Mouse (Mus musculus) embryonic fibroblast, embryonic 13.5 days (primary cell): ENCODE data around the gene Pde11a. TPM values are rescaled to one million over a fixed set of nuclear protein-coding genes. Genes with fewer than 3 reads are reported as not detected.

Source experiments
- H3K27ac ChIP-seq: 2 replicates; pipeline ENCODE4 v1.5.1; 2012; ENCODE audit warnings: low read length, control low read depth, inconsistent platforms; ENCODE audit not compliant: insufficient read depth
- H3K4me1 ChIP-seq: 2 replicates; pipeline ENCODE4 v1.6.1; 2011; ENCODE audit warnings: low read length; ENCODE audit not compliant: control insufficient read depth, insufficient read depth
- H3K4me3 ChIP-seq: 2 replicates; pipeline ENCODE4 v1.5.1; 2011; ENCODE audit warnings: mild to moderate bottlenecking, control low read depth, low read length; ENCODE audit not compliant: insufficient read depth
- CTCF ChIP-seq: IDR thresholded peaks from 2 replicates; pipeline ENCODE4 v1.5.1; 2011; ENCODE audit warnings: mild to moderate bottlenecking, control low read depth, low read length, moderate library complexity, borderline replicate concordance; ENCODE audit not compliant: insufficient read depth
- POLR2A ChIP-seq: IDR thresholded peaks from 2 replicates; pipeline ENCODE4 v1.6.1; 2011; ENCODE audit warnings: low read depth, mild to moderate bottlenecking, control low read depth, low read length, moderate library complexity
- polyA plus RNA-seq: library from polyadenylated mRNA; stranded (reverse); fragments of >200 nt; gene quantifications from 2 replicates; pipeline ENCODE4 v1.2.4, GENCODE M21; 2011; ENCODE audit warnings: low read depth; ENCODE audit not compliant: missing spikeins, insufficient read length

Gene Pde11a
- polyA plus RNA-seq, 1 experiment = 0.26 TPM

DNA sequence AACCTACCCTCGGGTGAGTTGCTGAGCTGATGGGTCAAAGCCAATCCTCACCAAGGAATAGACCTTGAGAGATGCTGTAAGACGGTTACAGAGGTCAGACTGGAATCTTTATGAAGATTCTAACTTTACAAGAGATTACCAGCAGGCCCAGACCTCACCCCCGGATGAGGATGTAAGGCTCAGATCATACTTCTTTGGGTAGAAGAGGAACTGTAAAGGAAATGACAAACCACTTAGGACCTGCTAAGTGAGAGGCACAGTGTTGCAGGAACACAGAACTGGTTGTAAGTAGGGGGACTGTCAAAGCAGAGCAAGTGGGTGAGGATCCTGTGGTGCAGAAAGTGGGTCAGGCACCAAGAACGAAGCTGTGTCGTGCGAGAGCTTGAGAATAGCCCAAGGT is 119.0 kb downstream of the Pde11a start:
- no peak overlapping the region for H3K27ac ChIP-seq
- no peak for TF ChIP-seq POLR2A
- no peak for TF ChIP-seq CTCF
- H3K4me3 ChIP-seq = no peak overlapping the region
- H3K4me1 ChIP-seq = no peaks in the 10 kb centered on the region

DNA sequence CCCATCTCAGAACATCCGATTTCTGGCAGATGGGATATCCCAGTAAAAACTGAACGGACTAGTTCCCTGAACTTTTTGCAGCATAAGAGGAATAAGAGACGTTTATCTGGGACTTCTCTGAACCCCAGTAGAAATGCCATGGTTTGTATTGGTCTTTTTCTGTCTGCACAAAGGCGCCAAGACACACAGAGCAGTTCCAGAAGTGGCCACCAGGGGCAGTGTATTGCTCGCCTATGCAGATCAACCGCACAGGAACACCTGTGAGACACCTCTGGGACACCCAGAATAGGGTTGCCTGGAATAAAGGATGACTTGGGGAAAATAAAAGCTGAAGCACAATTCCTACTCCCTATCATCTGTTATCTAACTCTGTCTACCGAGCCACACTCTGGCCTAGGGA is 122.4 kb downstream of the Pde11a start:
- Histone ChIP-seq H3K4me1 (no peaks in the 10 kb centered on the region), H3K4me3 (no peak overlapping the region), H3K27ac (no peak overlapping the region)
- TF ChIP-seq POLR2A (no peak), CTCF (peak; percentile 41; the same call in 1 of the 2 replicates)

DNA sequence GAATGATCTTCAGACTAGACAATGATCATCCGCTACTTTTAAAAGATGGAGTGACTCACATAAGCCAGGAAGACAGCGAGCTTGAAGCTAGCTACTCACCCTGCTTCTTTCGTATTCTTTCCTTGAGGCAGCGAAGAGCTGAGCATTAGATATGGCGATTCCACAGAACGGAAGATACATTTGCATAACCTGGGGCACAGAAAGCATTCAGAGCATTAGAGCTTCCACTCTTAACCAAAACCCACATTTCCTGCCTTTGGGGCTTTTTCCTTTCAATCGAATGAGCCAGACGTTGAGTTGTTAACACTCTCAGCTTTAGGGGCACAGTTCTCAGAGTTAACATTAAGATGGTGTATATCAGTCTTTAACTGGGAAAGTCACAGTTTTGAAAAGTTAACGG is 123.4 kb downstream of the Pde11a start:
- no peak for TF ChIP-seq POLR2A
- TF ChIP-seq CTCF = no peak
- H3K4me3 ChIP-seq = no peak overlapping the region
- H3K27ac ChIP-seq = no peak overlapping the region
- H3K4me1 ChIP-seq = no peaks in the 10 kb centered on the region

DNA sequence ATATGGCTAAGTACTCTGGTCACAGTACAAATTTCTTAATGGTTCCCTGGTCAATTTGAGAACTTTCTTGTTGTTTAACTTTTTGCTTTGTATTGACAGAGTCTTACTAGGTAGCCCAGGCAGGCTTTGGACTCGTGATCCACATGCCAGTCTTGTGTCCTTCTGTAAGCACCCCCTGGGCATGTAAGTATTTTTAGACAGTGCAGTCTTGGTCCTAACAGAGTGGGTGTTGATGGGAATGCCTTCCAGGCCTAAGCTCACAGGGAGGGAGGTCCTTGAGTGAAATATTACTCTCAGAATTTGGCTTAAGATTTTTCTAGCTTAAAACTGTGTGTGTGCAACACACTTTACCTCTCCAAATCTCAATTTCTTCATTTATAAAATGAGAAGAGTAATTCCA is 153.4 kb downstream of the Pde11a start:
- no peaks in the 10 kb centered on the region for H3K4me1 ChIP-seq
- no peak overlapping the region for H3K27ac ChIP-seq
- no peak overlapping the region for H3K4me3 ChIP-seq
- no peak for TF ChIP-seq POLR2A
- no peak for TF ChIP-seq CTCF

DNA sequence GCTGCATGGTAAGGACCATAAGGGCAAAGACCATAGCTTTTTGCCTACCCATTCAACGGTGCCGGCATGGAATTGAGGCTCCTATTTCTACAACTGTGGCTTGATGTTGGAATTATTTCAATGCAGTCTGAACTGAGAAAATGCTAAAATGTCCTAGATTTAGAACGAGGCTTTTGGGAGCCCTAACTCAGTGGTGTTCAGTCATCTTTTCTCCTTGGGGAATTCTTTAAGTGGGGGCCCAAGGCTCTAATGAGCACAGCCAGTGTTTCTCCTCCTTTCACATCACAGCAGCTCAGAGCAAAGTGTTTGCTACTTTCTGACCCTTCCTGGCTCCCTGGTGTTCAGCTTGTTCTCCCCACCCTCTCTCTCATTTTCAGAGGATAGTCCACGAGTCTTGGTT is 175.8 kb downstream of the Pde11a start:
- H3K4me1 ChIP-seq = no peaks in the 10 kb centered on the region
- TF ChIP-seq CTCF (no peak), POLR2A (no peak)
- H3K4me3 ChIP-seq = no peak overlapping the region
- no peak overlapping the region for H3K27ac ChIP-seq

DNA sequence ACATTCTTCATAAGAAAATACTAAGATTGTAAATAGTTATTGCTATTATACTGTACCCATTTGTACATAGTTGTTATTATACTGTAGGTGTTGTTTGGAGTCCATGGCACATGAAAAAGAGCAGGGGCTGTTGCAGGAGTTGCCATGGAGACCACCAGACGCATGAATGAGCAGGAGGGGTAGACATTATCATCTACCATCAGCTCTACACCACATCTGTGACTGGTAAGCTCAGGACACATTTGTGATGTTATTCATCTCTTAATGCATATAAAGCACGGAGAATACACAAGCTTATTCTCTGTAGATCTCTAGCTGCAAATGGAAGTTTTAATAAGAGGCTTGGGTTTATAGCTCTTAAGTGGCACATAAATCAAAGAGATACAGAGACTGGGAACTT is 179.6 kb downstream of the Pde11a start:
- Histone ChIP-seq H3K4me1 (no peaks in the 10 kb centered on the region), H3K27ac (no peak overlapping the region), H3K4me3 (no peak overlapping the region)
- TF ChIP-seq POLR2A (no peak), CTCF (no peak)

DNA sequence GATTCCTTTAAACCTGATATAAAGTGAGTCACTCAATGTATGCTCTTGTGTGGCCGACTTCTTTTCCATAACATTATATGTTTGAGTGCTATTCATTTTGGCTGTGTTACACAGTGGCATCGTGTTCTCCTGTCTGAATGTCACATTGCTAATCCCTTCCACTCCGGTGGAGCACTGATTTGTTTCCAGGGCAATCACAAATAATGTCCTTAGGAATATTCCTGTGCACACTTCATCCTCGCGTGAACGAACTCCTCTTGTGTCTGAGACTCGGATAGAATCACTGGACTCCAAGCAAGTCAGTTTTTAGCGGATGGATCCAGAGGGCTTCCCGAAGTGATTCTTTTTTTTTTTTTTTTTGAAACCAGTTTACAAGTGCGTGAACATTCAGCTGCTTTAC is 197.4 kb downstream of the Pde11a start:
- Histone ChIP-seq H3K27ac (no peak overlapping the region), H3K4me3 (no peak overlapping the region), H3K4me1 (no peaks in the 10 kb centered on the region)
- TF ChIP-seq CTCF = no peak
- no peak for TF ChIP-seq POLR2A

DNA sequence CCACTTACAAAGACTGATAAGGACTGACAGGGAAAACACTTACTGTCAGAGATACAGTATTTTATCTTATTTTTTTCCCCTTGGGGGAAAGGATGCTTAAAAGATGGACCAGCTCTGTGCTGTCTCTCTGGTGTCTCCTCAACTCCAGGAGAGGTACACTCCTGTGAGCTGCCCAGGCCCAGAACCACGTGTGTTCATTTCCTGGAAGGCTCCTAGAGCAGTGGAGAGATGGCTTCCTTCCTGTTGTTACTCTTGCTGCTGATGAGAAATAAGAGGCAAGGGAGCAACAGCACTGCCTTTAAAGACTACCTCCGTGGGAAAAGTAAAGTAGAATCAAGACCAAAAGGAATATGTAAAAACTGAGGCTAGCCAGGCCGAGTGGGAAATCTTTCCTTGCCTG is 205.6 kb downstream of the Pde11a start:
- no peaks in the 10 kb centered on the region; the same call in 1 of the 2 replicates for H3K4me1 ChIP-seq
- no peak overlapping the region for H3K4me3 ChIP-seq
- no peak for TF ChIP-seq POLR2A
- no peak for TF ChIP-seq CTCF
- H3K27ac ChIP-seq = no peak overlapping the region

DNA sequence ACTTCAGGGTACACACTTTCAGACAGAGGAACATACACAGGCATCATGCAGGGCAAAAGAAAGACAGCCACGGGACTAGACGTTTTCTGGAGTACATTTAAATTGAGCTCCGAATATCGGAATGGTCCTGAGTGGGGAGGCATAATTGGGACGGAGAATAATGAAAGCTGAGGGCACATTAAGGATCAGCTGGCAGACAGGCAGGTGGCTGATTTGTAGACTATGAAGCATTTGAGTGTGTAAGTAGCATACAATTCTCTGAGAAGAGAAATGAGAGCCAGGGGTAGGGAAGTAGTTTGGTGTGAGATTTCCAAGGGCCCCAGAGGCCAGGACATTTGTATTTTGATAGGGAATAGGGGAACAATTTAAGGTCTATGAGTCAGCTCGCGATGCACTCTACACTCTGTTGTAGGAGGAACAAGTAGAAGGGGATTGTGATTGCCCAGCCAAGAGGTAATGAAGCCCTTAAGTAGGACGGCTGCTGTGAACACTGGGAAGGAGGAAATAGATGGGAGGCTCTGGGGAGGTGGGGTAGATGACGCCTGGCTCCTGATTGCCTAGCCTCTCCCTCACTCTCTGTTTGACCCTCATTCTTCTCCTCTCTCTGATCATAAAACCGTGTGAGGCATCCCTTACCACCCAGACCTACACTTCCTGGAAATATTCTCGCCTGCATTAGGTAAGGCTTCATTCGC is 208.5 kb downstream of the Pde11a start:
- Histone ChIP-seq H3K4me3 (no peak overlapping the region), H3K27ac (no peak overlapping the region), H3K4me1 (no peaks in the 10 kb centered on the region; the same call in 1 of the 2 replicates)
- TF ChIP-seq POLR2A = no peak
- no peak for TF ChIP-seq CTCF

DNA sequence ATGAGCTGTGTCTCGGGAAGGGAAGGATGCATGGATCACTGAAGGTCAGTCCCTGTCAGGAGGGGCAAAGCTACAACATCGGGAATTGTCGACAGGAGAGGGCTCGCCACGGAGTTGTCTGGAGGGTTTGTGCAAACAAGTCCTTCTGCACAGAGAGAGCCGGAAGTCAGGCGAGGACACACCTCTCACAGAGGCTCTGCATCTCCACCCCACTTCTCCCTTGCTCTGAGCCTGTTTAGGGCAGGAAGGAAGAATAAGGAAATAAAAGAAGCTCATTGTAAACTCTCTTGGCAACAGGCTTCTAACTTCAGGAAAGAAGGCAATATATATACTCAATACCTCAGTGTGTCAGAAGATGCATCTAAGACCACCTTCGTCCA is 209.5 kb downstream of the Pde11a start:
- H3K27ac ChIP-seq = no peak overlapping the region
- no peaks in the 10 kb centered on the region; the same call in 1 of the 2 replicates for H3K4me1 ChIP-seq
- TF ChIP-seq CTCF (no peak), POLR2A (no peak)
- H3K4me3 ChIP-seq = no peak overlapping the region

DNA sequence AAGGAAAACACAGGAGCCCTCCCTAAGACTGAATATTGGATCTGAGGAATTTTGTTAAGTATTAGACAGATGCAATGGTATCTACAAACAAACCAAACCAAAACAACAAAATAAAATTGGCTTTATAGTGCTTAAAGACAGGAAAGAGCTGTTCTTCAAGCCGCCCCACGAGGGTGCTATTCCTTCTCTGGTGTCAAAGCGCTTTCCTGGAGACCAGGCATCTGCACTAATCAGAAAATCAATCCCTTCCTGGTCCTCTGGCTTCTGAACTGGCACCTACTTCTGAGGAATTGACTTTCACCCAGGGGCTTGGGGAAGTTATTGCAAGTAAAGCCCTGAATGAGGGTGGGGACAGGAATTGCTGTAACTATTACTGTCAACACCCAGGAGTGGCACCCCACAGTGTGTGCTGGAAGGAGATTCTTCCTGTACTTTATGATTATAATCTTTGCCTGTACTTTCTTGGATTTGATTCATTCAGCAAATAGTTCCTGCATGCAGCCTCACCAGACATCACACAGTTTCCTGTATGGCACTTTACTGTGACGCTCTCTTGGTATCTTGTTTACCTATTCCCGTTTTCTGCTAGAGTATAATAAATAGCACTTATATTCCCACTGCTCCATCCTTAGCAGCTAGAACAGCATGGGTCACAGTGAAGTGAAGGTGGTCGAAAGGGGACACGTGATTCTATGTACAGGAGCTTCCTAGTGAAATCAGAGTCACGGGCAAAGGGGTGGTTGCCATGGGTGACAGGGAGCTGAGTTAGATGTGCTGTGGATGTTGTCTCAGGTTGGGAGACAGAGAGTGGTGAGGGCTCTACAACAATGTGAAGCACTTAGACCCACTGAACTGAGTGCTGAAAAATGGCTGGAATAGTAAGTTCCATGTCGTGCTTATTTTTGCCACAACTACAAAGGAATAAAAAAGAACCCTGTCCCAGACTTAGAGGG is 210.2 kb downstream of the Pde11a start:
- Histone ChIP-seq H3K27ac (no peak overlapping the region), H3K4me3 (no peak overlapping the region), H3K4me1 (no peaks in the 10 kb centered on the region; the same call in 1 of the 2 replicates)
- TF ChIP-seq POLR2A = no peak
